Mouse (Mus musculus) lung, postnatal 14 days (tissue): ENCODE results near the gene Ankrd40.
A peak's percentile ranks its signal among the peaks of the same experiment; 100 is the strongest.

Source experiments
- DNase-seq: peaks from one replicate; pipeline ENCODE4 v3.0.0; 2021

Ankrd40 gene

DNA sequence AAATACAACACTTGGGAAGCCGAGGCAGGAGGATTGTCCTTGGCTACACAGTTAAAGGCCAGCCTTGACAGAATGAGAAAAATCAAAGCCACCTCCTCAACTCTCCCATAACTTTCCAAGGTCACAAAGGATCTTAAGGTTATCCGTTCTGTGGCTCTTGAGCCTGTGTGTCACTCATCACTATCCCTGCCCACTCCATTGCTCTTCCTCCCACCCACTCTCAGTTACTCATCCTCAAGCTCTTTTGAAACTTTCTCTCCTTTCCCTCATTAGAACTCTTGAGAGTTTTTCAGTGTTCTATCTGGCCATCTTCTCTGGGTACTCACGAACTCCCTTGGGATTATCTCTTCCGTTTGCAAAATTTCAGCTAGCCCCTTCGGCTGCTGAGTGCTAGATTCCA, 3.2 kb upstream of the Ankrd40 start:
- no peak for DNase-seq

GRCm38 (mm10) chr11:94326961-94327411, 815 bp upstream of the Ankrd40 start:
- DNase-seq, result no peak

GRCm38 (mm10) chr11:94328644-94329025, 834 bp downstream of the Ankrd40 start:
- DNase-seq, result no peak

GRCm38 (mm10) chr11:94329270-94329891, 1.6 kb downstream of the Ankrd40 start:
- peak; percentile 67 for DNase-seq

- no peak for DNase-seq
Measured at GRCm38 (mm10) chr11:94330211-94330610, 2.4 kb downstream of the Ankrd40 start.

DNA sequence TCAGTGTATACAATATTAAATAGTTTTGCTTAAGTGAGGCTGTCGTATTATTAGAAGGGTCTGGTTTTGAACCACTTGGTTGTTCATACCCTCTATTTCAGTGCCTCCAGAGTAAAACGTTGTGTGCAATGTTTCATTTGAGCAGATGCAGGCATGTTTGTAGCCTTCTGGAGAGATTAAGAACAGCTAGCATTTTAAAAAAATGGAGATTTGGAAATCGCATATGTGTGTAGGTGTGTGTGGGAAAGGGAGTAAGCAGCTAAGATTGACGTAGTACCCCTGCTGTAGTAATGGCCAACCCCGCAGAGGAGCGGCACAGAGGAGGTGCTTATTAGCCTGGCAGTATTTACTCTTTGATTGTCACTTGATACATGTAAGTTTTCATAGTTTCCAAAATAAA, 4.9 kb downstream of the Ankrd40 start:
- no peak for DNase-seq

- no peak for DNase-seq
Measured at GRCm38 (mm10) chr11:94334386-94334968, 6.7 kb downstream of the Ankrd40 start.

DNA sequence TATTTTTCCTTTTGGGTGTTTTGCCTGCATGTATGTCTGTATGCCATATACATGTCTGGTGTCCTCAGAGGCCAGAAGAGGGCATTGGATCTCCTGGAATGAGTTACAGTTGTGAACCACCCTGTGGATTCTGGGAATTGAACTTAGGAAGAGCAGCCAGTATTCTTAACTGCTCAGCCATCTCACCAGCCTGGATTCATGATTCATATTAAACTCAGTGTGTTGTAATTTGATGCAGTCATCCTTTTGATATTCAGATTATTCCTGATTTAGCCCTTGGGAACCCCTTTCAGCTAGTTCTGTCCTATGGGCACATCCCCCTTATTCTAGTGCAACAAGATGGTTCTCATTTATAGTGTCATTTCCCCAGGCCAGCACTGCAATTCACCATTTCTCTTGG, 8.8 kb downstream of the Ankrd40 start:
- DNase-seq, result no peak

DNA sequence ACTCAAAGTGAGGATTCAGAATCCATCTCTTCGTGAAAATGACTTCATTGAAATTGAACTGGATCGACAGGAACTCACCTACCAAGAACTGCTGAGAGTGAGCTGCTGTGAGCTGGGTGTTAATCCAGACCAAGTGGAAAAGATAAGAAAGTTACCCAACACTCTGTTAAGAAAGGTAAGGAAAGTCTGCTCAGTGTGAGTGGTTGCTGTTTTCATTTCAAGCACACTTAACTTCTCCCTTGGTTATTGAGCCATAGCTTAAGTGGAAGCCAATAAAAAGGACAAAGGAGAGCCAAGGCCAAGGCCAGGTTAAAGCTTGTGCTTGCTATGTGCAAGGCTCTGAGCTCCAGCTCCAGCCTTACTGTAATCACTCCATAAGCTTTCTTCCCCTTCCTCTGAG, 10.5 kb downstream of the Ankrd40 start:
- no peak for DNase-seq

DNA sequence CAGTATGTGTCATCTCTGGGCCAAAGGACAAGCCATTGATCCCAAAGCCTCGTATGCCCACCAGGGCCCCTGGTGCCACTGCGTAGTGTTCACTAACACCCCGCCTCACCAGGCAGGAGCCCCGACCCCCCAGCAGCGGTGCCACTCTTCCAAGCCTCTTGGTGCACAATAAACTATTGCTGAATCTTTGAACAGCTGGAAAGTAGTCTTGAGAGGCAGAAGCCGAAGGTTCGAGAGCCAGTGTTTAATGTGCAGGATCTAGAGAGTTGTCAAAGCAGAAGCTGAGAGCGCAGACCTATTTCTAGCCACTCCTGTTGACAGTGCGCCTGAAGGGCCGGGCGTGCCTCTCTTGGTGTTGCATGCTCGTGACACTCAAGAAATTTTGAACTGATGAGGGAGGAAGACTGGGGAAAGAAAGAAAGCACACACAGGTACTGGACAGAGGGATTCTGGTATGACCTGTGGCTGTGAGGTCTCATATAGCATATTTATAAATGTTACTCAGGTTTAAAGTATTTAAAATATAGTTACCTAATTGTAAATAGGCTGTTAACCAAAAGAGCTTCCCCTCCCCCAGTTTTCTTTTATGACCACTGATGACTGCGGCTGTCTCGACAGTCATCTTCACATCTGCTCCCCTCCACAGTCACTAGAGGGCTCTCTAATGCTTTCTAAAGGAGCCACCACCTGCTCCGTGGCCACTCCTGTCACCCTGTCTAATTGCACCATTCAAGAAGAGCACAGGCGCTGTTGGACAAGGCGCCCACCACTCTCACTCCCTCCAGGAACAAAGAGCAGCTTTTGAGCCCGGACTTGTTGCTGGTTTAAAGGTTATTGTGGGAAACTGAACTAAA, 12.2 kb downstream of the Ankrd40 start:
- peak; percentile 51 for DNase-seq

DNA sequence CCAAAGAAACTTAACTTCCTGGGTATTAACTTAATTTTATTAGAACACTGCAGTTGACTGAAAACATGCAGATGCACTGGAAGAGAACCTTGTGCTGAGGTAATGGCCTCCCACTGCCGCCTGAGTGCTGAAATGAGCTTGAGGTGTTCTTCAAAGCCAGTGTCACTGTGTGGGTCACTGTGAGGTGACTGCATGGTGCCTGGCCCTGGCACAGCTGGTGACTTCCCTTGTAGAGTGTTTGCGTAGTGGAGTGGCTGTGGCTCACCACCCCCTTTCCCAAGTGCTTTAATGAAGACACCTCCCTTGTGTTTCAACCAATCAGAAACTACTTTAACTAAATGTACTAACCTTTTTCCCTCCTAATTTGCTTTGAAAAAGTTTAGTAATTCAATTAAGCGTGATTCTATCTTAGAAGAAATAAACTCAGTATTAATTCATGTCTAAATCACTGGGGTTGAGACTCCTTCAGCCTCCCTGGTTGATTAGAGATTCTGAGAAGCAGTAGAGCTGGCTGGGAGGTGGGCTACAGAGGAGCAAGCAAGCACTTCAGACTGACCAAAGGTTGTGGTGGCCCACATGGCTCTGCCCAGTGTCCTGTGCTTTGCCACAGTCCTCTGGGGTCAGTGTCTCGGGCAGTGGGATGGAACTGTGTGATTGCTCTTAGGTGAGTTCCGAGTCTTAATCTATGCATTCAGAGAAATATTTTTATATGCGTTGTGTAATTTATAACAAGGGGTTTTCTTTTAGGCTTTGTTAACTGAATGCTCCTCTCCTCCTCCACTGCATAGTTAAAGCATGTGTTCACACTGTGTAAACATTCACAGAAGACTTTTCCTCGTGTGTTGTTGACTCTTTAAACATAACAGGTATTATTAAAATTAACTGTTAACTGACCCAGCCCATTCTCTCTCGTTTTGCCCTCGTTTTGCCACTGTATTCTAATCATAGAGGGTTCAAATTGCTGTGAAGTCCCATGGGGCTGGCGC, 13.4 kb downstream of the Ankrd40 start:
- peak; percentile 58 for DNase-seq

GRCm38 (mm10) chr11:94342114-94342905, 14.5 kb downstream of the Ankrd40 start:
- no peak for DNase-seq

- DNase-seq, result no peak
Measured at GRCm38 (mm10) chr11:94343955-94344358, 16.2 kb downstream of the Ankrd40 start.

- no peak for DNase-seq
Measured at GRCm38 (mm10) chr11:94344470-94344869, 16.7 kb downstream of the Ankrd40 start.

GRCm38 (mm10) chr11:94345926-94346325, 18.1 kb downstream of the Ankrd40 start:
- no peak for DNase-seq

DNA sequence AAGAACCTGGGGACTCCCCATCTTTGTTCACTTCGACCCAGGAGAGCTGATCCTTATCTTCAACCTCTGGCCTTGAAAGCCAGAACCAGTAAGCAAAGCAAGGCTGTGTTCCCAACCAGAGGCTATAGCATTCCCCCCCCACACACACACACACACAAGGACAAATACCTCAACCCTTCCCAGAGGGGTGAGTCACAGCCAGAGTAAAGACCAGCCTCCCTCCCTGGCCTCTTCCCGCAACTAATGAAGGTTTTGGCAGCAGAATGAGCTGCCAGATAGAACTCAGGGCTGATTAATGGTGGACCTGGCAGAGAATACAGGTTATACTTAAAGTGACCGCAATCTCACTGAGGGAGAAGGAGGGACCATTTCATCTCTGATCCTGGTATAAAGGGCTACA, 18.8 kb downstream of the Ankrd40 start:
- DNase-seq, result no peak

- DNase-seq, result no peak
Measured at GRCm38 (mm10) chr11:94347063-94347575, 19.3 kb downstream of the Ankrd40 start.

GRCm38 (mm10) chr11:94349839-94350238, 22.0 kb downstream of the Ankrd40 start:
- no peak for DNase-seq

DNA sequence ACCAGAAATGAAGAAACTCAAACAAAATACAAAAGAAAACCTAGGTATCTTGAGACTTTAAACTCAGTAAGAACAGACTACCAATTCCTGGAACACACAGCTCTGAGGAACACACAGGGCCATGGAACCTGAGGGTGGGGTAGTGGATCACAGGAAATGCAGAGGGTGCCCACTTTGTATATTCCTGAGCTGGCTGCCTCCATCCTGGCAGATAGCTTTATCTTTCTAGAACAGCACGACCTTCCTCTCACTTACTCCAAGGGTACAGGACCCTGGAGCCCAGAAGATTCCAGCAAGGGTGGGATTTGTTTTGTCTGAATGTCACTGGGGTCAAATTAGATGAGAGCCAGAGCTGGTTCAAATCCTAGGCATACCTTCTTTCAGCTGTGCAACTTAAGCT, 22.5 kb downstream of the Ankrd40 start:
- no peak for DNase-seq

- DNase-seq, result no peak
Measured at GRCm38 (mm10) chr11:94351094-94351493, 23.3 kb downstream of the Ankrd40 start.

GRCm38 (mm10) chr11:94355521-94356217, 27.9 kb downstream of the Ankrd40 start:
- no peak for DNase-seq
